Mouse (Mus musculus): ENCODE data around the gene Olfr544. TPM values are rescaled to one million over a fixed set of nuclear protein-coding genes. Genes with fewer than 3 reads are reported as not detected.
A peak's percentile ranks its signal among the peaks of the same experiment; 100 is the strongest.

Gene Olfr544
- total RNA-seq, 2 experiments from 2014 or later = not detected

DNA sequence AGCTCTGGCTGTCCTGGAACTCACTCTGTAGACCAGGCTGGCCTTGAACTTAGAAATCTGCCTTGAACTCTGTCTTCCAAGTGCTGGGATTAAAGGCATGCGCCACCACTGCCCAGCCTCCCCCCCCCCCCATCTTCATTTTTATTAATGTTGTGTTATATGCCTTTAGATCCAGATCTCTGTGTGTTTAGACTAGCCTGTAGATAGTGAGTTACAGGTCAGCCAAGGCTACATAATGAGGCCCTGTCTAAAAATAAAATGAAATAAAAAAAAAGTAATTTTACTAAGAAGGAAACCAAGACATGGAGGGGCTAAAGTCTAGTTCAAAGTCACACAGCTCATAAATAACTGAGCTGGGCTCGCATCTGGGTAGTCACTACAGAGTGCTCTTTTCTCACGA, 9.2 kb downstream of the Olfr544 start:
- no peak for ATAC-seq (replicated peaks; ENCODE audit: poor library complexity, severe bottlenecking)

- no peak for ATAC-seq (replicated peaks; ENCODE audit: poor library complexity, severe bottlenecking)
Observed at GRCm38 (mm10) chr7:102478425-102478824, 9.7 kb downstream of the Olfr544 start.

- ATAC-seq (replicated peaks; ENCODE audit: poor library complexity, severe bottlenecking) = no peak
Observed at GRCm38 (mm10) chr7:102477377-102477776, 10.7 kb downstream of the Olfr544 start.

GRCm38 (mm10) chr7:102476601-102477000, 11.5 kb downstream of the Olfr544 start:
- no peak for ATAC-seq (replicated peaks; ENCODE audit: poor library complexity, severe bottlenecking)

GRCm38 (mm10) chr7:102472675-102473074, 15.4 kb downstream of the Olfr544 start:
- no peak for ATAC-seq (replicated peaks; ENCODE audit: poor library complexity, severe bottlenecking)

DNA sequence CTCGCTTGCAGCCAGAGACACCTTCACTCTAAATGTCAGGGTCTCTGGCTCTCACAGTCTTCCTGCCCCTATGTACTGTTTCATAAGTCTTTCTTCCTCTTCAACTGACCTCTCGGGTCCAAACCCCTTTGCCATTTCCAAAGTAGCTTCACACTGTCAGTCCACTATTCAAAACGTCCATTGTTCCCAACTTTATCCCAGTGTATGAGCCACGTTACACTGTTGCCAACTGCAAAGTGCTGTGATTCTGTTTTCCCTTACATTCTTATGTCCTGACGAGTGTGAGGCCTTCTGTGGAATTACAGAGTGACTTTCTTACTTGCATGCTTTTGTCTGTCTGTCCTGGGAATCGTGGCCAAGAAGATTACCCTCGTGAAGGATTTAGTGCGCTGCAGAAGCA, 20.5 kb downstream of the Olfr544 start:
- ATAC-seq (replicated peaks; ENCODE audit: poor library complexity, severe bottlenecking) = no peak

GRCm38 (mm10) chr7:102458618-102459380, 29.3 kb downstream of the Olfr544 start:
- no peak for ATAC-seq (replicated peaks; ENCODE audit: poor library complexity, severe bottlenecking)

GRCm38 (mm10) chr7:102446438-102446837, 41.7 kb downstream of the Olfr544 start:
- ATAC-seq (replicated peaks; ENCODE audit: poor library complexity, severe bottlenecking) = no peak

DNA sequence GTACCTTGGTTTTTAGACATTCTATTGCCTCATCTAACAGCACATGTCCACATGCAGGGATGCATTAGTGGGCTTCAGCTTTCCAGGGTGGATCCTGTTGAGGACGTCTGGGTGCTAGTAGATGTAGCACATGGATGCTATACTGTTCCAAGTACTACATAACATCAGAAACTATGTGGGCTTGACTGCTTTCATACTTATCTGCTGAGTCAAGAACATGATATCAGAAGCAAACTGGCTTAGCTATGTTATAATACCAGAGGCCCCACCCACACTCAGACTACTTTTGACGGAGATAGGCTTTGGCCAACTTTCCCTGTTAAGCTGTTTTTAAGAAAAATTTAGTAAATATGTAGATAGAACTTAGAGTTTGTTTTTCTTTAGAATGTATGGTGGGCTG, 43.8 kb downstream of the Olfr544 start:
- no peak for ATAC-seq (replicated peaks; ENCODE audit: poor library complexity, severe bottlenecking)

GRCm38 (mm10) chr7:102442432-102442831, 45.7 kb downstream of the Olfr544 start:
- no peak for ATAC-seq (replicated peaks; ENCODE audit: poor library complexity, severe bottlenecking)

DNA sequence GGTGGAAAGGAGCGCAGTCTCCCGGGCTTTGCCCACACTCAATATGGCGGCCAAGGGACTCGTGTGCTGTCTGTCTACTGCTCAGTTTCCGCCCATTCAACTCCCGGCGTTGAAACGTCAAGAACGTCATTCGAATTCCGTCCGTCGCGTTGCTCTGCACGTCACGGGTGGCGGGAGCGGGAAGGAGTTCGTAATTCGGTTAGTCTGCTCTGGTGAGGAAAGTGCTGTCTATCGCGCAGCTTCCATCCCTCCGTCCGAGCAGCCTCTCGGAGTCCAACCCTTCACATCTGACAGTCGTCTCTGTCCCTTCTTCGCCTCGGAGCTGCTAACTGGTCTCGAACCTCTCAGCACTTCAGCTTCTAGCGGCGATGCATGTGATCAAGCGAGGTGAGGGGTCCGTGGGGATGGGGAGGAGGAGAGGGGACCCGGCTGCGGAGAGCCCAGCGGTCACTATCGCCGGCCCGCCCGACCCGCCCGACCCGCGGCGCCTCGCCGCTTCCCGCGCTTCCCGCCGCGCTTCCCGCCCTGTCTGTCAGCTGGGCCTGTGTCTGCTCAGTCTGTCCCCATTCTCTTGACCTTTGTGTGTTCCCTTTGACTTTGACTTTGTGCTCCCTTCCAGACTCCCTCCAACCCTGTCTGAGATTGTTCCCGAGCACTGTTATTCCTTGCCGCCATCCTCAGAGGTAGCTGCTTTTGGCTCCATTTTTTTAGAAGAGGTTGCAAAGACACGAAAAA, 46.3 kb downstream of the Olfr544 start, which contains the start of gene Rrm1:
Rrm1 (plus strand) TSS at position 39 of the 735 bp plus-strand sequence.
- peak; percentile 99 for ATAC-seq (replicated peaks; ENCODE audit: poor library complexity, severe bottlenecking)

DNA sequence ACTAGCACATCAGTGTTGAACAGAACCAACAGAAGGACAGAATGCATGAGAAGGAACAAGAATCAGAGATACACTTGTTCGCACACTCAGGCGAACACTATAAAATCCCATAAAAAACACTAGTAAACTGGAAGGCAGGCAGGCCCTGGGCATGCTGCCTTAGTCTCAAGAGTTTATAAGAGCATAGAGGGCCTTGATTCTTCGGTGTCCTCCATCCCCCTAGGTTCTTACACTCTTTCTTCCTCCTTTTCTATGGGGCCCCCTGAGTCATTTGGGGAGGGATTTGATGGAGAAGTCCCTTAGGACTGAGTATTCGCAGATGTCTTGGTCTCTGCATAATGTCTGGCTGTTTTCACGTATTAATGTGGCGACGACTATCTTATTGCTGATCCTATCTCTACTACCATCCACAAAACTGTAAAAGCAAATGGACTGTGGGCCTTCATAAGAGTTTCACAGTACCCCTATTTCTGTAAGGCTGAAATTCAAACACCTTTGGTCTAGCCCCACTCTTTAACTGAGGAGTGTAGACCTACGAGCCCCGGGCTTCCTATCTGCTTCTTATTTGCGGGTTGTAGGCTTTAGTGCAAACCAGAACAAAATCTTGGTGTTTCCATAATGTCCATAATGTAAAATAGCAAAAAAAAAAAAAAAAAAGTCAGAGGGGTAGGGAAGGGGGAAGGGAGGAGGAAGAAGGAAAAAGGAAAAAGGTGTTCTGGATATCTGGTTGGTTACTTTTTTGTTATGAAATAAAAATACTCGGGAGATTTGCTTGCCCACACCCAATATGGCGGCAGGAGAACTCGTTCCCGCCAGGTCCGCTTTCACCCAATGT, 47.1 kb downstream of the Olfr544 start:
- ATAC-seq (replicated peaks; ENCODE audit: poor library complexity, severe bottlenecking) = no peak

- ATAC-seq (replicated peaks; ENCODE audit: poor library complexity, severe bottlenecking) = peak; percentile 50
Observed at GRCm38 (mm10) chr7:102434344-102434743, 53.8 kb downstream of the Olfr544 start.

Other genes starting within 250 kb of the Olfr544 start
- gene Rhog, start 232.3 kb downstream of the Olfr544 start, total RNA-seq (2014; fragmentation: Nextera tagmentation) = 277 and 290 TPM in 2 replicates
- gene Rhog, start 232.3 kb downstream of the Olfr544 start, total RNA-seq (2017) = 52.9 and 57.3 TPM in 2 replicates
- gene Stim1, start 220.5 kb downstream of the Olfr544 start, total RNA-seq (2014; fragmentation: Nextera tagmentation) = 30.5 and 48.2 TPM in 2 replicates
- gene Stim1, start 220.5 kb downstream of the Olfr544 start, total RNA-seq (2017) = 22.9 and 28.3 TPM in 2 replicates
- 171 and 252 TPM in 2 replicates for gene Rrm1, start 46.6 kb downstream of the Olfr544 start, total RNA-seq (2014; fragmentation: Nextera tagmentation)
- gene Rrm1, start 46.6 kb downstream of the Olfr544 start, total RNA-seq (2017) = 642 and 757 TPM in 2 replicates
- not detected in 2 replicates for gene Olfr543, start 6.6 kb downstream of the Olfr544 start, total RNA-seq (2014; fragmentation: Nextera tagmentation)
- gene Olfr543, start 6.6 kb downstream of the Olfr544 start, total RNA-seq (2017) = not detected in 2 replicates
- gene Olfr545, start 11.3 kb upstream of the Olfr544 start, total RNA-seq (2014; fragmentation: Nextera tagmentation) = not detected in 2 replicates
- not detected in 2 replicates for gene Olfr545, start 11.3 kb upstream of the Olfr544 start, total RNA-seq (2017)
- gene Olfr547, start 46.4 kb upstream of the Olfr544 start, total RNA-seq (2014; fragmentation: Nextera tagmentation) = not detected in 2 replicates
- gene Olfr547, start 46.4 kb upstream of the Olfr544 start, total RNA-seq (2017) = not detected in 2 replicates
- gene Olfr548-ps1, start 52.6 kb upstream of the Olfr544 start, total RNA-seq (2014; fragmentation: Nextera tagmentation) = not detected in 2 replicates
- gene Olfr548-ps1, start 52.6 kb upstream of the Olfr544 start, total RNA-seq (2017) = not detected in 2 replicates
- gene Olfr549, start 61.6 kb upstream of the Olfr544 start, total RNA-seq (2014; fragmentation: Nextera tagmentation) = not detected in 2 replicates
- gene Olfr549, start 61.6 kb upstream of the Olfr544 start, total RNA-seq (2017) = not detected in 2 replicates
- 14.9 and 15.9 TPM in 2 replicates for gene Trim21, start 77.2 kb upstream of the Olfr544 start, total RNA-seq (2014; fragmentation: Nextera tagmentation)
- 31.5 and 33.5 TPM in 2 replicates for gene Trim21, start 77.2 kb upstream of the Olfr544 start, total RNA-seq (2017)
- gene Olfr550, start 83.1 kb upstream of the Olfr544 start, total RNA-seq (2014; fragmentation: Nextera tagmentation) = not detected in 2 replicates
- not detected in 2 replicates for gene Olfr550, start 83.1 kb upstream of the Olfr544 start, total RNA-seq (2017)
- not detected in 2 replicates for gene Olfr551, start 103.6 kb upstream of the Olfr544 start, total RNA-seq (2014; fragmentation: Nextera tagmentation)
- not detected in 2 replicates for gene Olfr551, start 103.6 kb upstream of the Olfr544 start, total RNA-seq (2017)
- gene Olfr552, start 109.5 kb upstream of the Olfr544 start, total RNA-seq (2014; fragmentation: Nextera tagmentation) = not detected in 2 replicates
- 0.09 TPM in 1 of 2 replicates, not detected in the other for gene Olfr552, start 109.5 kb upstream of the Olfr544 start, total RNA-seq (2017)
- not detected in 2 replicates for gene Olfr553, start 129.9 kb upstream of the Olfr544 start, total RNA-seq (2014; fragmentation: Nextera tagmentation)
- not detected in 2 replicates for gene Olfr553, start 129.9 kb upstream of the Olfr544 start, total RNA-seq (2017)
- gene Olfr554, start 150.1 kb upstream of the Olfr544 start, total RNA-seq (2014; fragmentation: Nextera tagmentation) = not detected in 2 replicates
- gene Olfr554, start 150.1 kb upstream of the Olfr544 start, total RNA-seq (2017) = not detected in 2 replicates
- gene Olfr555, start 170.5 kb upstream of the Olfr544 start, total RNA-seq (2014; fragmentation: Nextera tagmentation) = not detected in 2 replicates
- not detected in 2 replicates for gene Olfr555, start 170.5 kb upstream of the Olfr544 start, total RNA-seq (2017)
- gene Olfr556, start 176.6 kb upstream of the Olfr544 start, total RNA-seq (2014; fragmentation: Nextera tagmentation) = not detected in 2 replicates
- not detected in 2 replicates for gene Olfr556, start 176.6 kb upstream of the Olfr544 start, total RNA-seq (2017)
- gene Trim68, start 199.0 kb upstream of the Olfr544 start, total RNA-seq (2014; fragmentation: Nextera tagmentation) = 4.8 and 13.0 TPM in 2 replicates
- gene Trim68, start 199.0 kb upstream of the Olfr544 start, total RNA-seq (2017) = 5.7 and 6.1 TPM in 2 replicates
- not detected in 2 replicates for gene Olfr557, start 207.6 kb upstream of the Olfr544 start, total RNA-seq (2014; fragmentation: Nextera tagmentation)
- not detected in 2 replicates for gene Olfr557, start 207.6 kb upstream of the Olfr544 start, total RNA-seq (2017)
- not detected in 2 replicates for gene Olfr558, start 213.9 kb upstream of the Olfr544 start, total RNA-seq (2014; fragmentation: Nextera tagmentation)
- gene Olfr558, start 213.9 kb upstream of the Olfr544 start, total RNA-seq (2017) = not detected in 2 replicates
- not detected in 2 replicates for gene Olfr33, start 230.8 kb upstream of the Olfr544 start, total RNA-seq (2014; fragmentation: Nextera tagmentation)
- gene Olfr33, start 230.8 kb upstream of the Olfr544 start, total RNA-seq (2017) = not detected in 2 replicates
- not detected in 2 replicates for gene Olfr559, start 239.2 kb upstream of the Olfr544 start, total RNA-seq (2014; fragmentation: Nextera tagmentation)
- not detected in 2 replicates for gene Olfr559, start 239.2 kb upstream of the Olfr544 start, total RNA-seq (2017)